Mouse (Mus musculus) MEL (cell line): ENCODE measurements around the gene Usp17la. TPM values are rescaled to one million over a fixed set of nuclear protein-coding genes. Genes with fewer than 3 reads are reported as not detected.
"Not testable (repeated sequence)": the region's sequence is repeated elsewhere in the genome, so short reads cannot be mapped to it uniquely, and the experiment has no call there.

Experiments
- DNase-seq: peaks from one replicate; pipeline ENCODE4 v3.0.0; 2011; ENCODE audit warnings: low read depth, low spot score
- H3K27ac ChIP-seq: 2 replicates; pipeline ENCODE4 v1.5.1; 2012; ENCODE audit warnings: low read depth, mild to moderate bottlenecking, control low read depth, low read length, moderate library complexity; ENCODE audit not compliant: control insufficient read depth
- H3K27me3 ChIP-seq, 2 experiments: fragments of 150-350 bp in 1 of 2; sonication (generic) in 1 of 2; 2 replicates each; pipeline ENCODE4 v1.6.1; 2012; ENCODE audit warnings: low read length in 2 of 2, mild to moderate bottlenecking in 2 of 2, improper control_type of control experiment in 1 of 2, moderate library complexity in 1 of 2; ENCODE audit not compliant: insufficient read depth in 2 of 2, control insufficient read depth in 1 of 2
- H3K36me3 ChIP-seq, 2 experiments: 2 replicates each; pipeline ENCODE4 v1.6.1; 2012 to 2014; ENCODE audit warnings: low read length in 2 of 2, improper control_type of control experiment in 1 of 2, inconsistent platforms in 1 of 2, mild to moderate bottlenecking in 1 of 2; ENCODE audit not compliant: insufficient read depth in 2 of 2, control insufficient read depth in 1 of 2
- H3K4me1 ChIP-seq, 2 experiments: fragments of 150-350 bp in 1 of 2; sonication (generic) in 1 of 2; 2 replicates each; pipeline ENCODE4 v1.6.1; 2012; ENCODE audit warnings: low read length in 2 of 2, improper control_type of control experiment in 1 of 2, mild to moderate bottlenecking in 1 of 2; ENCODE audit not compliant: insufficient read depth in 2 of 2, control insufficient read depth in 1 of 2
- H3K4me3 ChIP-seq, 2 experiments: fragments of 150-350 bp in 1 of 2; sonication (generic) in 1 of 2; 2 replicates each; pipeline ENCODE4 v1.5.1; 2012; ENCODE audit warnings: low read depth in 2 of 2, low read length in 2 of 2, mild to moderate bottlenecking in 2 of 2, moderate library complexity in 2 of 2, control low read depth in 1 of 2, improper control_type of control experiment in 1 of 2; ENCODE audit not compliant: control insufficient read depth in 1 of 2, insufficient read depth in 1 of 2
- H3K79me2 ChIP-seq: 2 replicates; pipeline ENCODE4 v1.6.1; 2012; ENCODE audit warnings: mild to moderate bottlenecking, low read length, moderate library complexity; ENCODE audit not compliant: control insufficient read depth, poor library complexity, insufficient read depth
- H3K9ac ChIP-seq: 2 replicates; pipeline ENCODE4 v1.6.1; 2012; ENCODE audit warnings: low read depth, mild to moderate bottlenecking, control low read depth, low read length, moderate library complexity; ENCODE audit not compliant: control insufficient read depth, poor library complexity, severe bottlenecking
- H3K9me3 ChIP-seq: fragments of 150-350 bp; sonication (generic); replicated peaks from 2 replicates; pipeline ENCODE4 v1.6.1; 2012; ENCODE audit warnings: mild to moderate bottlenecking, low read length, improper control_type of control experiment, moderate library complexity; ENCODE audit not compliant: insufficient read depth
- CHD1 ChIP-seq: IDR thresholded peaks from 2 replicates; pipeline ENCODE4 v1.6.1; 2012; ENCODE audit warnings: low read depth, mild to moderate bottlenecking, inconsistent platforms, low read length, improper control_type of control experiment
- CHD2 ChIP-seq: IDR thresholded peaks from 2 replicates; pipeline ENCODE4 v1.6.1; 2011; ENCODE audit warnings: low read length, improper control_type of control experiment
- CTCF ChIP-seq, 3 experiments: IDR thresholded peaks in 2 of 3; conservative IDR thresholded peaks in 1 of 3; 2 replicates each; pipeline ENCODE4 v1.5.1; 2011 to 2012; ENCODE audit warnings: low read length in 3 of 3, low read depth in 2 of 3, mild to moderate bottlenecking in 2 of 3, improper control_type of control experiment in 1 of 3, inconsistent platforms in 1 of 3, mixed read lengths in 1 of 3, moderate library complexity in 1 of 3; ENCODE audit not compliant: control insufficient read depth in 1 of 3, insufficient read depth in 1 of 3, poor library complexity in 1 of 3, severe bottlenecking in 1 of 3
- ELF1 ChIP-seq: IDR thresholded peaks from 2 replicates; pipeline ENCODE4 v1.6.1; 2014; ENCODE audit warnings: low read depth, mild to moderate bottlenecking, inconsistent platforms, low read length, improper control_type of control experiment, moderate library complexity
- GABPA ChIP-seq: IDR thresholded peaks from 2 replicates; pipeline ENCODE4 v1.6.1; 2012; ENCODE audit warnings: low read depth, mild to moderate bottlenecking, inconsistent platforms, low read length, improper control_type of control experiment, moderate library complexity
- GATA1 ChIP-seq: IDR thresholded peaks from 2 replicates; pipeline ENCODE4 v1.6.1; 2011; ENCODE audit warnings: low read depth, low read length, improper control_type of control experiment
- KAT2A ChIP-seq: conservative IDR thresholded peaks from 2 replicates; pipeline ENCODE4 v1.6.1; 2012; ENCODE audit warnings: low read depth, low read length, improper control_type of control experiment, inconsistent platforms
- MAFK ChIP-seq: IDR thresholded peaks from 2 replicates; pipeline ENCODE4 v1.6.1; 2011; ENCODE audit warnings: low read depth, mild to moderate bottlenecking, low read length, improper control_type of control experiment, borderline replicate concordance
- MAZ ChIP-seq: IDR thresholded peaks from 2 replicates; pipeline ENCODE4 v1.6.1; 2012; ENCODE audit warnings: low read depth, mild to moderate bottlenecking, inconsistent platforms, low read length, improper control_type of control experiment
- MYB ChIP-seq: IDR thresholded peaks from 2 replicates; pipeline ENCODE4 v1.6.1; 2011; ENCODE audit warnings: mild to moderate bottlenecking, low read depth, low read length, improper control_type of control experiment
- MYC ChIP-seq: IDR thresholded peaks from 2 replicates; pipeline ENCODE4 v1.6.1; 2011; ENCODE audit warnings: low read depth, mild to moderate bottlenecking, low read length, improper control_type of control experiment, moderate library complexity
- NELFE ChIP-seq: IDR thresholded peaks from 2 replicates; pipeline ENCODE4 v1.6.1; 2011; ENCODE audit warnings: low read depth, low read length, improper control_type of control experiment
- NRF1 ChIP-seq: IDR thresholded peaks from 2 replicates; pipeline ENCODE4 v1.6.1; 2014; ENCODE audit warnings: low read depth, mild to moderate bottlenecking, inconsistent platforms, low read length, improper control_type of control experiment, moderate library complexity; ENCODE audit not compliant: poor library complexity, insufficient read depth, severe bottlenecking
- POLR2A ChIP-seq, 2 experiments: IDR thresholded peaks; 2 replicates each; pipeline ENCODE4 v1.6.1; 2011 to 2012; ENCODE audit warnings: low read length in 2 of 2, mild to moderate bottlenecking in 2 of 2, control low read depth in 1 of 2, improper control_type of control experiment in 1 of 2, low read depth in 1 of 2, moderate library complexity in 1 of 2; ENCODE audit not compliant: control insufficient read depth in 1 of 2, insufficient read depth in 1 of 2, poor library complexity in 1 of 2
- POLR2AphosphoS2 ChIP-seq: IDR thresholded peaks from 2 replicates; pipeline ENCODE4 v1.6.1; 2011; ENCODE audit warnings: low read length, improper control_type of control experiment
- POLR2AphosphoS5 ChIP-seq: IDR thresholded peaks from 2 replicates; pipeline ENCODE4 v1.6.1; 2012; ENCODE audit warnings: low read depth, borderline replicate concordance, mild to moderate bottlenecking, inconsistent platforms, low read length, moderate library complexity, mixed read lengths
- SIN3A ChIP-seq: IDR thresholded peaks from 2 replicates; pipeline ENCODE4 v1.6.1; 2012; ENCODE audit warnings: low read length, improper control_type of control experiment, inconsistent platforms
- SMC3 ChIP-seq: IDR thresholded peaks from 2 replicates; pipeline ENCODE4 v1.6.1; 2011; ENCODE audit warnings: low read depth, low read length, improper control_type of control experiment
- TAL1 ChIP-seq: IDR thresholded peaks from 2 replicates; pipeline ENCODE4 v1.6.1; 2012; ENCODE audit warnings: mild to moderate bottlenecking, inconsistent platforms, low read length, moderate library complexity, mixed read lengths
- TCF12 ChIP-seq: IDR thresholded peaks from 2 replicates; pipeline ENCODE4 v1.6.1; 2014; ENCODE audit warnings: low read depth, mild to moderate bottlenecking, inconsistent platforms, low read length, improper control_type of control experiment, moderate library complexity
- UBTF ChIP-seq: IDR thresholded peaks from 2 replicates; pipeline ENCODE4 v1.6.1; 2012; ENCODE audit warnings: low read depth, mild to moderate bottlenecking, inconsistent platforms, low read length, improper control_type of control experiment, moderate library complexity, borderline replicate concordance; ENCODE audit not compliant: insufficient read depth
- USF2 ChIP-seq, 2 experiments: IDR thresholded peaks; 2 replicates each; pipeline ENCODE4 v1.6.1; 2011 to 2012; ENCODE audit warnings: improper control_type of control experiment in 2 of 2, low read length in 2 of 2, borderline replicate concordance in 1 of 2, inconsistent platforms in 1 of 2, low read depth in 1 of 2, mild to moderate bottlenecking in 1 of 2; ENCODE audit not compliant: insufficient read depth in 1 of 2
- ZKSCAN1 ChIP-seq: IDR thresholded peaks from 2 replicates; pipeline ENCODE4 v1.6.1; 2012; ENCODE audit warnings: low read depth, mild to moderate bottlenecking, inconsistent platforms, low read length, improper control_type of control experiment, moderate library complexity
- ZMIZ1 ChIP-seq: IDR thresholded peaks from 2 replicates; pipeline ENCODE4 v1.6.1; 2012; ENCODE audit warnings: low read depth, mild to moderate bottlenecking, inconsistent platforms, low read length, improper control_type of control experiment, moderate library complexity
- ZNF384 ChIP-seq: IDR thresholded peaks from 2 replicates; pipeline ENCODE4 v1.6.1; 2012; ENCODE audit warnings: low read depth, mild to moderate bottlenecking, inconsistent platforms, low read length, improper control_type of control experiment
- polyA plus RNA-seq, 2 experiments: library from polyadenylated mRNA; stranded (reverse) in 1 of 2; unstranded in 1 of 2; fragments of >175 nt in 1 of 2; fragments of >200 nt in 1 of 2; gene quantifications; 2 replicates each; pipeline versions ENCODE4 v1.2.1 to v1.2.4; 2012; ENCODE audit warnings: low replicate concordance in 2 of 2, low read depth in 1 of 2; ENCODE audit not compliant: insufficient read length in 2 of 2, insufficient read depth in 1 of 2, missing spikeins in 1 of 2
- total RNA-seq: library from RNA; depleted of rRNA; stranded (reverse); fragments of 300-350 nt; gene quantifications from 2 replicates; pipeline ENCODE4 v1.2.3, GENCODE M21; 2012

The Usp17la gene
- total and polyA plus RNA-seq, 3 experiments: not detected

DNA sequence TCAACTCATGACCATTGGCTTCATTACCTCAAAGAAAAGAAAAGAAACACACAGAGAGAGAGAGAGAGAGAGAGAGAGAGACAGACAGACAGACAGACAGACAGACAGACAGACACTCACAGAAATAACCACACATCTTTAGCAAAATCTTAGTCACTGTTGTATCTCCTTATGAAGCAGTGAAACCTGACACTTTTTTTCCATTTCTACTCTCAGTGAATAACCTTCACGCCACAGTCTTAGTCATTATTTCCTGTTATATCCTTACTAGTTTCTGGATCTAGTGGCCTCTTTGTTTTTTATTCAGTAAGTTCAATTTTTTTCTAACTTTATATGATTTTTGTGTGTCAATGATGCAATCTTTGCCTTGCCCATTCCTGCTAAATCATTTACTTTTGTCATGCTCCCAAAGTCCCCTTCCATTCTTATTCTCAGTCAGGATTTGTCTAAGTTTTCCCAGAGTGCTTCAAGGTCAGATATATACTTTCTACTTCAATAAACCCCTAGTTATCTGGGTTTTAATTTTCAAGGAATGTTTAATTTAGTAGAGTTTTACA is 13.0 kb upstream of the Usp17la start:
- Histone ChIP-seq H3K79me2 (no peaks in the 10 kb centered on the region), H3K9me3 (no peaks in the 10 kb centered on the region), H3K9ac (no peak overlapping the region), H3K27me3 (no peaks in the 10 kb centered on the region), H3K4me3 (no peak overlapping the region), H3K4me1 (no peaks in the 10 kb centered on the region), H3K36me3 (no peaks in the 10 kb centered on the region), H3K27ac (no peak overlapping the region)
- no peak for DNase-seq
- TF ChIP-seq NRF1 (no peak), SMC3 (no peak), MYB (no peak), SIN3A (no peak), POLR2AphosphoS5 (no peak), GABPA (no peak), MAFK (no peak), UBTF (no peak), GATA1 (no peak)

DNA sequence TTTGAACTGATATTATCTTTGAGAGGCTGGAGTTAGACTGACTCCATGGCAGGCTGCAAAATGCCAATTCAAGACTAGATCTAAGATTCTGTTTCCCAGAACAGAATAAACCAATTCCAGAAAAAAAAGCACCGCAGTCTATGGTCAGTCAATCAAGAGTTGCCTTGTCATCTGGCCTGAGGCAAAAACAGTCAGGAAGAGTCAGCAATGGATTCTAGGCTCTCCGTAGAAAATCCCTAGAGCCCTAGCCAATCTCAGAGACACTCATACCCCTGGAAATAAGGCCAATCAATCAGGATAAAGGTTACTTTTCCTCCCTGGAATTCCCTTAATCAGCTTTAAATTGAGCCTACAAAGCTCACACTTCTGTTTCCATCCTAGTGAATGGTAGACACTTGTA is 5.3 kb upstream of the Usp17la start:
- H3K9me3 ChIP-seq, DNase-seq: not testable (repeated sequence)

DNA sequence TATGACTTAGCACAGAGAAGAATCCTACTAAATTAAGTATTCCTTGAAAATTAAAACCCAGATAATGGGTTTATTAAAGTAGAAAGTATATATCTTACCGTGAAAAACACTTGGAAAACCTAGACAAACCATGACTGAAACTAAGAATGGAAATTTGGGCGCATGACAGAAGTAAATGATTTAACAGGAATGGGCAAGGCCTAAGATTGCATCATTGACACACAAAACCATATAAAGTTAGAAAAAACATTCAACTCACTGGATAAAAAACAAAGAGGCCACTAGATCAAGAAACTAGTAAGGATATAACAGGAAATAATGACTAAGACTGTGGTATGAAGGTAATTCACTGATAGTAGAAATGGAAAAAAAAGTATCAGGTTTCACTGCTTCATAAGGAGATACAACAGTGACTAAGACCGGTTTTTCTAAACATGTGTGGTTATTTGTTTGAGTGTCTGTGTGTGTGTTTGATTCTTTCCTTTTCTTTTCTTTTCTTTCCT is 1.5 kb upstream of the Usp17la start:
- Histone ChIP-seq H3K79me2 (no peaks in the 10 kb centered on the region), H3K27ac (no peak overlapping the region), H3K4me1 (no peaks in the 10 kb centered on the region), H3K9me3 (no peaks in the 10 kb centered on the region), H3K4me3 (no peak overlapping the region), H3K9ac (no peak overlapping the region), H3K27me3 (no peaks in the 10 kb centered on the region), H3K36me3 (no peaks in the 10 kb centered on the region)
- no peak for TF ChIP-seq NELFE
- TF ChIP-seq POLR2AphosphoS2: no peak
- TF ChIP-seq MYC: no peak
- no peak for TF ChIP-seq CHD2
- TF ChIP-seq SMC3: no peak
- TF ChIP-seq TAL1: no peak
- TF ChIP-seq MAZ: no peak
- TF ChIP-seq ZNF384: no peak
- no peak for TF ChIP-seq ZMIZ1
- TF ChIP-seq POLR2AphosphoS5: no peak
- TF ChIP-seq ZKSCAN1: no peak
- TF ChIP-seq TCF12: no peak
- TF ChIP-seq CTCF (IDR thresholded peaks at IDR 0.05 in 2 of 3, conservative IDR thresholded peaks at IDR 0.05 in 1 of 3; ENCODE audit: control insufficient read depth in 1 of 3, insufficient read depth in 1 of 3, low read depth in 2 of 3, low read length in 3 of 3, poor library complexity in 1 of 3, severe bottlenecking in 1 of 3): no peak
- TF ChIP-seq KAT2A: no peak
- no peak for TF ChIP-seq MAFK
- no peak for TF ChIP-seq NRF1
- no peak for TF ChIP-seq USF2 (IDR thresholded peaks at IDR 0.05; ENCODE audit: borderline replicate concordance in 1 of 2, insufficient read depth in 1 of 2, low read depth in 1 of 2, low read length in 2 of 2)
- TF ChIP-seq CHD1: no peak
- TF ChIP-seq ELF1: no peak
- TF ChIP-seq POLR2A (IDR thresholded peaks at IDR 0.05; ENCODE audit: control insufficient read depth in 1 of 2, insufficient read depth in 1 of 2, low read depth in 1 of 2, low read length in 2 of 2, poor library complexity in 1 of 2): no peak
- DNase-seq: no peak

More for the DNA sequence above, 5.3 kb upstream of the Usp17la start:
- not testable (repeated sequence) for H3K9ac ChIP-seq, H3K79me2 ChIP-seq, H3K27me3 ChIP-seq, H3K4me3 ChIP-seq, H3K4me1 ChIP-seq, H3K36me3 ChIP-seq, H3K27ac ChIP-seq
